ENCODE assay signal across 8 mouse cellular contexts in the genomic region with DNA sequence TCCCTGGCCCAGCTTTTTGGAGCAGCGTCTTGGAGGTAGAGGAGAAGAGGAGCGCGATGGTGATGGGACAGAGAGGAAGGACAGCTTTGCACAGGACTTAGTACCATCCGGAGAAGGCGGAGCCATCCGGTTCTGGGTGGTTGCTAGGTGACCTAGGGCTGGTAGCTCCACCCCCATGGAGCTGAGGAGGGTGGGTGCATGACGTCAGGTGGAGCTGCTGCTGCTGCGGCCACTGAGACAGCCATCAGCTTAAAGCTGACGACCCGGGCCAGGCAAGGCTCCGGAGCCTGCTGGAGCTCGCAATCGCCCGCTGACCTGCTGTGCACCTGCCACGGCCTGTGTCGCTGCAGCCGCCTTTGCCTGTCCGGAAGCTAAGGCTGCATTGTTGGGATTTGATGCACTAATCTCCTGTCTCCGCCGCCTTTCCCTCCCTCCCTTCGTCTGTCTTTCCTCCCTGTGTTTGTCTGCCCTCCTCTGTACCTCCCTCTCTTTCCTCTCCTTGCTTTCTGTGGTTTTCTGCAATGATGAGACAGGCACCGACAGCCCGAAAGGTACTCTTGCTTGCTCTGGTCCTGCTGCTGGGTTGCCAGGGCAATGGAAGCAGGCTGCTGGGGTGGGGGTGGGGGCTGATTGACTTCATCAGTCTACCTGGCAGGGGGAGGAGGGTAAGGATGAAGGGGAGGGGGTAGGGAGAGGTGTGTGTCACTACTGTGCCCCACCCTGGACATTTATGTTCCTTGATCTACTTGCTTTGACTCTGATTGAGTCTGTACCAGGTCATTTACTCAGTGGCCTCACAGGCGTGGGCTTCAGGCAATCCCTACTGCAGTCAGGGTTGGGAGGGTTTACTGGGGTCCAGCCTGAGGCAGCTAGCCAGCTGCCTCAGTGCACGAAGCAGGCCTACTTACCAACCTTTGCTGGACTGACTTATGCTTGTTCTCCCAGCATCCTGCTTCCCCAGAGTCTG. TPM values are rescaled to one million over a fixed set of nuclear protein-coding genes. Genes with fewer than 3 reads are reported as not detected.
A peak's percentile ranks its signal among the peaks of the same experiment; 100 is the strongest.
DNase-seq lines count a peak whose midpoint lies in the region; ATAC-seq lines count a peak whose summit lies in the region.

No protein-coding gene starts in this region.

- H3K4me1 ChIP-seq in forebrain, embryonic 16.5 days (replicated peaks; ENCODE audit: control insufficient read depth, insufficient read depth, low read length) = peaks cover 30% of the 10 kb centered on the region
- peaks cover 12% of the 10 kb centered on the region for H3K4me1 ChIP-seq in liver, embryonic 15.5 days (replicated peaks)
- H3K4me1 ChIP-seq in neural tube, embryonic 11.5 days (ENCODE audit: control insufficient read depth, insufficient read depth, low read length) = peaks cover 20% of the 10 kb centered on the region

- peak overlapping the region; percentile 80 for H3K27ac ChIP-seq in forebrain, embryonic 16.5 days (ENCODE audit: low read length)
- H3K27ac ChIP-seq in liver, embryonic 15.5 days (replicated peaks) = no peak overlapping the region
- H3K27ac ChIP-seq in neural tube, embryonic 11.5 days (ENCODE audit: low read depth, low read length) = peak overlapping the region; percentile 75

- H3K27me3 ChIP-seq in forebrain, embryonic 16.5 days (replicated peaks; ENCODE audit: control insufficient read depth, insufficient read depth, low read length) = no peaks in the 10 kb centered on the region
- H3K27me3 ChIP-seq in liver, embryonic 15.5 days = no peaks in the 10 kb centered on the region
- no peaks in the 10 kb centered on the region for H3K27me3 ChIP-seq in neural tube, embryonic 11.5 days (ENCODE audit: control insufficient read depth, insufficient read depth, low read length)

- DNase-seq in cerebellum, adult 11 months = peak; percentile 91
- peak; percentile 89 for DNase-seq in layer of hippocampus, adult 11-12 months (ENCODE audit: low spot score)
- peak; percentile 88 for DNase-seq in neural tube, embryonic 11.5 days (ENCODE audit: low spot score)
- peak; percentile 40 for DNase-seq in thymus, postnatal 25 days

- H3K36me3 ChIP-seq in forebrain, embryonic 16.5 days (ENCODE audit: control insufficient read depth, insufficient read depth) = peaks cover 28% of the 10 kb centered on the region
- peaks cover 54% of the 10 kb centered on the region for H3K36me3 ChIP-seq in liver, embryonic 15.5 days (replicated peaks)
- H3K36me3 ChIP-seq in neural tube, embryonic 11.5 days (ENCODE audit: control insufficient read depth, insufficient read depth, low read length) = peaks cover 16% of the 10 kb centered on the region

- WGBS in forebrain, embryonic 16.5 days = 5% methylated on average over 25 of the region's 25 CpGs
- WGBS in liver, embryonic 15.5 days (ENCODE audit: insufficient replicate concordance) = 20% methylated on average over 25 of the region's 25 CpGs
- WGBS in neural tube, embryonic 11.5 days = 10% methylated on average over 22 of the region's 25 CpGs

- no peaks in the 10 kb centered on the region for H3K9me3 ChIP-seq in forebrain, embryonic 16.5 days (ENCODE audit: control insufficient read depth, low read length)
- H3K9me3 ChIP-seq in liver, embryonic 15.5 days (replicated peaks) = no peaks in the 10 kb centered on the region
- no peaks in the 10 kb centered on the region for H3K9me3 ChIP-seq in neural tube, embryonic 11.5 days (ENCODE audit: control insufficient read depth, low read length)

- H3K4me3 ChIP-seq in forebrain, embryonic 16.5 days (replicated peaks; ENCODE audit: low read length) = peak overlapping the region; percentile 66
- no peak overlapping the region for H3K4me3 ChIP-seq in liver, embryonic 15.5 days (replicated peaks)
- peak overlapping the region; percentile 37 for H3K4me3 ChIP-seq in neural tube, embryonic 11.5 days (ENCODE audit: low read depth, low read length)

- peak overlapping the region; percentile 82 for H3K9ac ChIP-seq in forebrain, embryonic 16.5 days (replicated peaks; ENCODE audit: low read depth, low read length)
- H3K9ac ChIP-seq in liver, embryonic 15.5 days = no peak overlapping the region
- peak overlapping the region; percentile 69 for H3K9ac ChIP-seq in neural tube, embryonic 11.5 days (ENCODE audit: low read length)

- peak; percentile 70 for ATAC-seq in CD4-positive, CD25-positive, alpha-beta regulatory T cell, adult 4 months
- peak; percentile 96 for ATAC-seq in forebrain, embryonic 16.5 days
- ATAC-seq in hematopoietic stem cell, adult 5-6 weeks (replicated peaks in 1 of 2; ENCODE audit: insufficient read depth in 1 of 2, low FRiP score in 2 of 2, low TSS enrichment in 1 of 2, low read depth in 1 of 2, poor library complexity in 2 of 2, severe bottlenecking in 2 of 2) = peak; percentile 72 to 73
- peak; percentile 38; the same call in 1 of the 2 replicates for ATAC-seq in liver, embryonic 15.5 days (ENCODE audit: insufficient read depth)
- ATAC-seq in neural tube, embryonic 11.5 days (ENCODE audit: insufficient read depth, low FRiP score, low TSS enrichment) = peak; percentile 96

- peak overlapping the region; percentile 61 for H3K4me2 ChIP-seq in forebrain, embryonic 16.5 days (ENCODE audit: low read length)
- H3K4me2 ChIP-seq in liver, embryonic 15.5 days = no peak overlapping the region
- peak overlapping the region; percentile 65 for H3K4me2 ChIP-seq in neural tube, embryonic 11.5 days (ENCODE audit: low read depth)

RNA-seq across cellular contexts. Expression of gene Dctn1, which starts 20.5 kb away (rescaled TPM):
- polyA plus RNA-seq in CD4-positive, CD25-positive, alpha-beta regulatory T cell, adult 4 months (2017; shearing (Covaris generic)) = 10 to 100 TPM; 14.7 to 18.2 TPM
- 150 and 158 TPM in 2 replicates for polyA plus RNA-seq in forebrain, embryonic 16.5 days (2015; fragmentation: Nextera tagmentation; extraction: Ambion mirVana)
- 50.5 and 70.9 TPM in 2 replicates for total RNA-seq in hematopoietic stem cell, adult 5-6 weeks (2017)
- 24.1 and 26.7 TPM in 2 replicates for polyA plus RNA-seq in liver, embryonic 15.5 days (2015; fragmentation: Nextera tagmentation; extraction: Ambion mirVana)
- 114 and 125 TPM in 2 replicates for polyA plus RNA-seq in neural tube, embryonic 11.5 days (2014; fragmentation: Nextera tagmentation; extraction: Ambion mirVana)

RNA-seq across cellular contexts. Expression of gene 1700003E16Rik, which starts 30.0 kb away (rescaled TPM):
- polyA plus RNA-seq in CD4-positive, CD25-positive, alpha-beta regulatory T cell, adult 4 months (2017; shearing (Covaris generic)) = not detected
- 7.8 and 9.4 TPM in 2 replicates for polyA plus RNA-seq in forebrain, embryonic 16.5 days (2015; fragmentation: Nextera tagmentation; extraction: Ambion mirVana)
- 0.35 TPM in 1 of 2 replicates, not detected in the other for total RNA-seq in hematopoietic stem cell, adult 5-6 weeks (2017)
- polyA plus RNA-seq in liver, embryonic 15.5 days (2015; fragmentation: Nextera tagmentation; extraction: Ambion mirVana) = 0.10 and 0.17 TPM in 2 replicates
- 1.4 and 1.5 TPM in 2 replicates for polyA plus RNA-seq in neural tube, embryonic 11.5 days (2014; fragmentation: Nextera tagmentation; extraction: Ambion mirVana)

RNA-seq across cellular contexts. Expression of gene Wdr54, which starts 30.0 kb away (rescaled TPM):
- 1 to 10 TPM in 1 of 2 experiments, not detected in 1; 2.1 TPM for polyA plus RNA-seq in CD4-positive, CD25-positive, alpha-beta regulatory T cell, adult 4 months (2017; shearing (Covaris generic))
- polyA plus RNA-seq in forebrain, embryonic 16.5 days (2015; fragmentation: Nextera tagmentation; extraction: Ambion mirVana) = 18.2 and 21.7 TPM in 2 replicates
- total RNA-seq in hematopoietic stem cell, adult 5-6 weeks (2017) = 0.20 and 0.31 TPM in 2 replicates
- 0.35 and 0.59 TPM in 2 replicates for polyA plus RNA-seq in liver, embryonic 15.5 days (2015; fragmentation: Nextera tagmentation; extraction: Ambion mirVana)
- polyA plus RNA-seq in neural tube, embryonic 11.5 days (2014; fragmentation: Nextera tagmentation; extraction: Ambion mirVana) = 12.2 and 14.5 TPM in 2 replicates

RNA-seq across cellular contexts. Expression of gene Slc4a5, which starts 33.5 kb away (rescaled TPM):
- 1 to 10 TPM in 1 of 2 experiments, under 1 TPM in 1; 0.75 to 1.1 TPM for polyA plus RNA-seq in CD4-positive, CD25-positive, alpha-beta regulatory T cell, adult 4 months (2017; shearing (Covaris generic))
- 0.52 and 0.76 TPM in 2 replicates for polyA plus RNA-seq in forebrain, embryonic 16.5 days (2015; fragmentation: Nextera tagmentation; extraction: Ambion mirVana)
- not detected in 2 replicates for total RNA-seq in hematopoietic stem cell, adult 5-6 weeks (2017)
- polyA plus RNA-seq in liver, embryonic 15.5 days (2015; fragmentation: Nextera tagmentation; extraction: Ambion mirVana) = 1.1 TPM in 2 replicates
- 0.28 and 0.77 TPM in 2 replicates for polyA plus RNA-seq in neural tube, embryonic 11.5 days (2014; fragmentation: Nextera tagmentation; extraction: Ambion mirVana)

RNA-seq across cellular contexts. Expression of gene Rtkn, which starts 50.9 kb away (rescaled TPM):
- under 1 TPM in 1 of 2 experiments, not detected in 1; 0.49 TPM for polyA plus RNA-seq in CD4-positive, CD25-positive, alpha-beta regulatory T cell, adult 4 months (2017; shearing (Covaris generic))
- polyA plus RNA-seq in forebrain, embryonic 16.5 days (2015; fragmentation: Nextera tagmentation; extraction: Ambion mirVana) = 6.9 and 7.4 TPM in 2 replicates
- 7.1 and 12.4 TPM in 2 replicates for total RNA-seq in hematopoietic stem cell, adult 5-6 weeks (2017)
- polyA plus RNA-seq in liver, embryonic 15.5 days (2015; fragmentation: Nextera tagmentation; extraction: Ambion mirVana) = 12.1 and 17.9 TPM in 2 replicates
- 20.6 and 22.1 TPM in 2 replicates for polyA plus RNA-seq in neural tube, embryonic 11.5 days (2014; fragmentation: Nextera tagmentation; extraction: Ambion mirVana)

Comparison
In these comparisons a context has a peak if more than half of its experiments do, and no peak if none do; other contexts are left out.
1. ATAC-seq: peak in every context shown above with its lines; median percentile 96 in forebrain, embryonic 16.5 days; 96 in neural tube, embryonic 11.5 days; 72 in hematopoietic stem cell, adult 5-6 weeks; 70 in CD4-positive, CD25-positive, alpha-beta regulatory T cell, adult 4 months; 38 in liver, embryonic 15.5 days.
2. DNase-seq: peak in every context shown above with its lines; median percentile 91 in cerebellum, adult 11 months; 89 in layer of hippocampus, adult 11-12 months; 88 in neural tube, embryonic 11.5 days; 40 in thymus, postnatal 25 days.